Mouse (Mus musculus) myocyte (in vitro differentiated cells): ENCODE results near the gene Kcnc3.

Experiments used
- MAX ChIP-seq: IDR thresholded peaks from one replicate; pipeline ENCODE4 v1.6.1; 2011; ENCODE audit warnings: low read depth, mild to moderate bottlenecking, control low read depth
- MYOD1 ChIP-seq, 3 experiments: IDR thresholded peaks; one replicate each; pipeline ENCODE4 v1.6.1; 2011; ENCODE audit warnings: control low read depth in 2 of 3, low read depth in 2 of 3, mild to moderate bottlenecking in 2 of 3, moderate library complexity in 1 of 3; ENCODE audit not compliant: insufficient read length in 2 of 3, control insufficient read depth in 1 of 3

DNA sequence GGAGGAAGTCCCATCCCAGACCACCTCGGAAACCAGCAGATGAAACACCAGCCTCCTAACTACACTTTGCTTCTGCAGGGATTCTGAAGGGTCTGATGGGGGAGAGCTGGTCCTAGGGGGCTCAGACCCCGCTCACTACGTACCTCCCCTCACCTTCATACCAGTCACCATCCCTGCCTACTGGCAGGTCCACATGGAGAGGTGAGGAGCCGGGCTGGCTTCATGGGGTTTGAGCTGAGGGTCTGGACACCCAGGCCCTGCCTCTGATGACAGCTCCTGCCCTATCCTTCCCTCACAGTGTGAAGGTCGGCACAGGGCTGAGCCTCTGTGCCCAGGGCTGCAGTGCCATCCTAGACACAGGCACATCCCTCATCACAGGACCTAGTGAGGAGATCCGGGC, 5.5 kb upstream of the Kcnc3 start:
- TF ChIP-seq MYOD1 (IDR thresholded peaks at IDR 0.05; ENCODE audit: control insufficient read depth in 1 of 3, insufficient read length in 2 of 3, low read depth in 2 of 3) (no peak), MAX (no peak)
